Mouse (Mus musculus) neural tube, embryonic 14.5 days (tissue): ENCODE data around the gene Ppp4r4. TPM values are rescaled to one million over a fixed set of nuclear protein-coding genes. Genes with fewer than 3 reads are reported as not detected.

Experiments
- ATAC-seq: fragments of 200-750 bp; cut with Nextera tagmentation; 2 replicates; pipeline ENCODE4 v1.8.0; 2017; ENCODE audit warnings: low read depth, mild to moderate bottlenecking, moderate TSS enrichment, moderate library complexity
- H3K27ac ChIP-seq: fragments of 300-500 bp; sonication (generic); 2 replicates; pipeline ENCODE4 v1.5.1; 2014; ENCODE audit warnings: low read depth, mild to moderate bottlenecking, control low read depth, low read length, moderate library complexity, mixed read lengths
- H3K27me3 ChIP-seq: fragments of 300-500 bp; sonication (generic); 2 replicates; pipeline ENCODE4 v1.6.1; 2014; ENCODE audit warnings: low read length; ENCODE audit not compliant: control insufficient read depth, insufficient read depth
- H3K36me3 ChIP-seq: fragments of 300-500 bp; sonication (generic); 2 replicates; pipeline ENCODE4 v1.6.1; 2014; ENCODE audit warnings: low read length, mixed read lengths; ENCODE audit not compliant: control insufficient read depth, insufficient read depth
- H3K4me1 ChIP-seq: fragments of 300-500 bp; sonication (generic); 2 replicates; pipeline ENCODE4 v1.6.1; 2014; ENCODE audit warnings: low read length; ENCODE audit not compliant: control insufficient read depth, insufficient read depth
- H3K4me2 ChIP-seq: fragments of 300-500 bp; sonication (generic); 2 replicates; pipeline ENCODE4 v1.6.1; 2014; ENCODE audit warnings: mild to moderate bottlenecking, low read depth, low read length, control low read depth
- H3K4me3 ChIP-seq: fragments of 300-500 bp; sonication (generic); 2 replicates; pipeline ENCODE4 v1.5.1; 2014; ENCODE audit warnings: low read depth, low read length, control low read depth, mixed read lengths
- H3K9ac ChIP-seq: fragments of 300-500 bp; sonication (generic); replicated peaks from 2 replicates; pipeline ENCODE4 v1.6.1; 2014; ENCODE audit warnings: low read depth, mild to moderate bottlenecking, control low read depth, low read length, mixed read lengths
- H3K9me3 ChIP-seq: fragments of 300-500 bp; sonication (generic); 2 replicates; pipeline ENCODE4 v1.6.1; 2016; ENCODE audit warnings: low read length; ENCODE audit not compliant: control insufficient read depth
- WGBS: fragments of 180-500 bp; shearing (Covaris S2); extraction: QIAGEN DNeasy Blood & Tissue Kit; methylation state at CpG from one replicate; pipeline ENCODE4 v1.1.7; 2014; 5-methylcytosine and 5-hydroxymethylcytosine counted together
- polyA plus RNA-seq: library from polyadenylated mRNA; unstranded; fragments of >200 nt; fragmentation: Nextera tagmentation; extraction: Ambion mirVana; gene quantifications from 2 replicates; pipeline ENCODE4 v1.2.1, GENCODE M21; 2014

The Ppp4r4 gene
- polyA plus RNA-seq, 1 experiment from 2014 or later, result 3.8 TPM

DNA sequence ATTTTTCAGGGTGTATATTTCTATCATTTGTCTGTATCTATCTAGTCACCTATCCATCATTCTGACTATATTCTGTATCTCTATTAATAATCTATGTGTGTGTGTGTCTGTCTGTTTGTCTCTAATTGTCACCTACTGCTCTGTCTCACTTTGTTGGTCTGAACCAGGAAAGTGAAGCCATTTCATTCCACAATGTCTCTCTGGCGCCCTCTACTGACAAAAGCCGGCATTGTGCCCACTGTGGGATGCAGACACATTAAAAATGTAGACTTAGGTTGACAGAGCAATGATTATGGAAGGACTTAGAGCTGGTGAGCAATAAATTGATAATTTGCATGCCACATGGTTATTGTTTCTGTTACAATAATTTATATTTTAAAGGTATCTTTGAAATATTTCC lies 111.3 kb downstream of the Ppp4r4 start:
- no peak overlapping the region for H3K9ac ChIP-seq
- 1% methylated on average over 2 of the region's 2 CpGs for WGBS
- H3K36me3 ChIP-seq, result no peaks in the 10 kb centered on the region
- no peak overlapping the region for H3K4me2 ChIP-seq
- no peaks in the 10 kb centered on the region for H3K9me3 ChIP-seq
- no peak overlapping the region for H3K4me3 ChIP-seq
- no peaks in the 10 kb centered on the region for H3K27me3 ChIP-seq
- peak; percentile 71; the same call in 1 of the 2 replicates for ATAC-seq
- H3K27ac ChIP-seq, result no peak overlapping the region
- H3K4me1 ChIP-seq, result no peaks in the 10 kb centered on the region

DNA sequence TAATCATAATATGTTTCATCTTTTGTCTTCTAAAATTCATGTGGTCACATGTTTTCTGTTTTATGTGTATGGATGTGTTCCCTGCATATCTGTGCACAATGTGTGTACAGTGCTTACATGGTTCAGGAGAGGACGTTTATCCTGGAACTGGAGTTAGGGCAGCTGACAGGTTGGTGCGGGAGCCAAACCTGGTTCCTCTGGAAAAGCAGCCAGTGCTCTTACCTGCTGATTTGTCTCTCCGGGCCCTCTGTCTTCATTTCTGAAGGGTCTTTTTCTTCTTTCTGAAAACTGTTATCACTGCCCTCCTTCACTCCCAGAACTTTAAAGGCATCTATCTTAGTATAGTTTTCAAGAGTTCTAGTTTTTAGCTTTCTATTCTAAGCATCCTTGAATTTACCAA lies 111.7 kb downstream of the Ppp4r4 start:
- Histone ChIP-seq H3K36me3 (no peaks in the 10 kb centered on the region), H3K27me3 (no peaks in the 10 kb centered on the region), H3K4me2 (no peak overlapping the region), H3K27ac (no peak overlapping the region), H3K9me3 (no peaks in the 10 kb centered on the region), H3K4me3 (no peak overlapping the region), H3K4me1 (no peaks in the 10 kb centered on the region), H3K9ac (no peak overlapping the region)
- 91% methylated on average over 3 of the region's 3 CpGs for WGBS
- ATAC-seq, result no peak

DNA sequence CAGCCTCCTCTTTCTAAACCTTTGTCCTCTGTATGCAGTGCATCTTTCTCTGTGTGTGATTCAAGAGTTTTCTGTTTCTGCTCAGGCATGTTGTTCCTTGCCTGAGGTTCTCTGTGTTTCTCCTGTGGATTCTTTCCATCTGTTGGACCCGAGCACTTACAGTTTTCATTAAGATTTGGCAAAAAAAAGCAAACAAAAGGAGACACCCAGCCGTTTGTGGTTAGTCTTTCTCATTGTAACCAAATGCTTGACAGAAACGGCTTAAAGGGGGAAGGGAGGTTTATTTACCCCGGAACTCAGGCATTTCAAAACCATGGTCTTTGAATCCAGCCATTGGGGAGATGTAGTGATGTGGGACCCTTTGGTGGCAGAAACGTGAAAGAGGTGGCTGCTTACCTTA lies 112.5 kb downstream of the Ppp4r4 start:
- H3K27ac ChIP-seq, result no peak overlapping the region
- no peak overlapping the region for H3K4me2 ChIP-seq
- H3K4me1 ChIP-seq, result no peaks in the 10 kb centered on the region
- no peaks in the 10 kb centered on the region for H3K36me3 ChIP-seq
- no peaks in the 10 kb centered on the region for H3K9me3 ChIP-seq
- H3K4me3 ChIP-seq, result no peak overlapping the region
- no peak overlapping the region for H3K9ac ChIP-seq
- H3K27me3 ChIP-seq, result no peaks in the 10 kb centered on the region
- 49% methylated on average over 5 of the region's 5 CpGs for WGBS
- no peak for ATAC-seq

DNA sequence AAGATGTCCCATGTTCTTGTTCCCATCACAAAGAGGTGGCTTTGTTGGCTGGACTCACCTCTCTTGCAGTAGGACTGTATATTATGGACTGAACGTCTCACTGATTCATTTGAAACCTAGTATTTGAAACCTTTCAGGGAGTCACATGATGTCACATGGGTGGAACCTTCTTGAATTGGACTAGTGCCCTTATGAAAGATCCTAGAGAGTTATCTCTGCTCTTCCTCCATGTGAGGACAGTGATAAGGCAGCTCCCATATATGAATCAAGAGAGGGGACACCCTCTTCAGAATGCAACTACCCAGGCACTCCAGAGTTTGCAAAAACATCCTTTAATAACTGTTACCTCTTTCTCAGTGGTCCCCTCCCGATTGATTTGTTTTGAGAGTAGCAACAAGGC lies 114.2 kb downstream of the Ppp4r4 start:
- no peak overlapping the region for H3K4me3 ChIP-seq
- H3K4me1 ChIP-seq, result no peaks in the 10 kb centered on the region
- no peaks in the 10 kb centered on the region for H3K36me3 ChIP-seq
- no peaks in the 10 kb centered on the region for H3K9me3 ChIP-seq
- H3K4me2 ChIP-seq, result no peak overlapping the region
- no peaks in the 10 kb centered on the region for H3K27me3 ChIP-seq
- H3K27ac ChIP-seq, result no peak overlapping the region
- H3K9ac ChIP-seq, result no peak overlapping the region
- ATAC-seq, result no peak
- WGBS, result 84% methylated on average over 2 of the region's 2 CpGs

DNA sequence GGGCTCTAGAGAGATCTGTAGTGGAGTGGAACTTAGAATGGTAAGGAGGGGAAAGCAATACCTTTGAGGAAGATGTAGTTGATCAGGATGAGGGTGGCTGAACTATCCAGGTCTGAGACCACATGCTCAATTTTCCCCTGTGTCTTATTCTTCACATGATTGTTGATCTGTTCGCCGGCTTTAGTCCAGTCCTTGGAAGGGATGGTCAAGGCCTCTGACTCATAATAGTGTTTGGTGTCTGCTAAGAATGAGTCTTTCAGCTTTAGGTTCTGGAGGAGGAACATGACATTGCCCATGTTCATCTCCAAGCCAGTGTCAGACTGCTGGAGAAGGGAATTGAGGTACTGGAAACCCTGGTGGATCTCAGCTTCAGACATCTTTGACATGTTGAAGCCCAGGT lies 121.8 kb downstream of the Ppp4r4 start:
- no peak for ATAC-seq
- Histone ChIP-seq H3K9me3 (no peaks in the 10 kb centered on the region), H3K4me3 (no peak overlapping the region), H3K27me3 (no peaks in the 10 kb centered on the region), H3K4me2 (no peak overlapping the region), H3K36me3 (no peaks in the 10 kb centered on the region), H3K4me1 (no peaks in the 10 kb centered on the region), H3K9ac (no peak overlapping the region), H3K27ac (no peak overlapping the region)
- WGBS, result 97% methylated on average over 2 of the region's 2 CpGs

DNA sequence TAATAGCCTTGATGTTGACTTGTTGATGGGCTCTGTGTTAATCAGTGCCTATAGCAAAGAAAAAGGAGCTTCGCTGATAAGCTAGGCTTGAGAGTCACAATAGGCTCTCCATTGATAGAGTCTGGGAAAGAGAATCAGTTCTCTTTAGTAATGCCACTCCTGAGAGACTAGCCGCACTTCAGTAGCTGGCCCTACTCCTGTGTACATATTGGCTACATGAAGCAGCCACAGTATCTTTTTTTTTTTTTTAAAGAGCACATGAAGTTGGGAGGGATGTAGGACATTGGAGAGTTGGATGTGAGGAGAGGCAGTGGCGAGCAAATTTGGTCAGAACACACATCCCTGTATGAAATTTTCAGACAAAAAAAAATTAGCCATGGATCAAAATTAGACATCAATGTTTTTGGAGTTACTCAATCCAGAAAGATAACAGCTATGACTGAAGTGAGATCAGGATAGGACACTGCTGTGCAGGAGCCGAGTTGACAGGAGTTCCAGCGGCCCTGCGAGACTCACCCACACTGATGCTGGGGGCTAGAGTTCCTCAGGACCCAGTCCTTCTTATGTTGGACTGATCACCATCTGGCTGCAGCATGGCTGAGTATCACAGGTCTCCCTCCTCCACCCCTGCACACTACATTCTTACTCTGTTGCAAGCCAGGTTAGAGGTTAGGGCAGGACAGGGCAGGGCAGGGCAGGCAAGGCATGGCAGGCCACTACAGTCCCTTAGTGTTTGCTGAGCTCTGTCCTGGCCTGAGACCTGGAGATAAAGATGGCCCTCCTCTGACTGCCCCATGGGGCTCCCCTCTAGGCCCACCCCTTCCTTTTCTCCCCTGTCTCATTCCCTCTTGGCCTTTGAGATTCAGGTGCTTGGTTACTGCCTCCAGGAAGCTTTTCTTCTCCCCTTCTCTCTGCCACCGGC lies 123.3 kb downstream of the Ppp4r4 start:
- H3K27me3 ChIP-seq, result no peaks in the 10 kb centered on the region
- no peak overlapping the region for H3K4me3 ChIP-seq
- ATAC-seq, result no peak
- no peak overlapping the region for H3K9ac ChIP-seq
- H3K9me3 ChIP-seq, result no peaks in the 10 kb centered on the region
- no peaks in the 10 kb centered on the region for H3K36me3 ChIP-seq
- 93% methylated on average over 7 of the region's 7 CpGs for whole genome bisulfite sequencing
- H3K4me1 ChIP-seq, result no peaks in the 10 kb centered on the region
- no peak overlapping the region for H3K4me2 ChIP-seq
- H3K27ac ChIP-seq, result no peak overlapping the region

DNA sequence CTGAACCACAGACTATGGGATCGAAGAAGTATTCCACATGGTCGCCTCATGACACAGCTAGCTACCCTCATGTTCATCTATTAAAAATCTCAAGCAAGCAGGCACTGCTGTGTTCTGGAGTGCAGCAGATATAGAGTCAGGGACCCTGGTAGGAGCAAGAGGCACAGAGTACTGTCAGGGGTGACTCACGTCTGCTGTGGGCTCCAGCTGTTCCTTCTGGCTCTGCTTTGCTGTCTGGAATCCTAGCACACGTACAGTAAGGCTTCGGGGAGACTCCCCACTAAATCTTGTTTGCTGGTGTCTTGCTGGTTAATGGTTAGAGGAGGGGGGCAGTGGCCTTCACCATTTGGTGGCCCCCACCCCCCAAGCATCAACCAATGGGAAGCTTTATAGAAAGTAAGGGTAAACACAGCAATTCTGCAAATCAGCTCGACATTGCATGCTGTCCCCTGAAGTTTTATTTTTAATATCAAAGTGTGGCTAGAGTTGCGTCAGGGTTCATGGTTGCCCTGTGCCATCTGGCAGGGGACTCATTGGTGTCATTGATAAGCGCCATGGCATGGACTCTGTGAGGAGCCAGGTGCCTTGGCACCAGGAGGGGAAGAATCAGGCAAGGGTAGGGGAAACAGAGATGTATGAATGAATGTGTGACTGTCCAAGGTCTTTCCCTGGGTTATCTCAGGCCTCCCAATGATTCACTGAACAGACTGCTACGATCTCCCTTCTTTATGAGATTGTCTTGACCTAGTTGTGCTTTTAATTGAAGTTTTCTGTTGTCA lies 125.0 kb downstream of the Ppp4r4 start, which contains the start of gene Serpina6:
Gene Serpina6, minus strand, starts transcription at position 365 of the 779 bp plus-strand sequence.
- WGBS, result 83% methylated on average over 9 of the region's 9 CpGs
- no peaks in the 10 kb centered on the region for H3K27me3 ChIP-seq
- no peaks in the 10 kb centered on the region for H3K36me3 ChIP-seq
- H3K4me3 ChIP-seq, result no peak within 1 kb of the TSS
- no peak within 1 kb of the TSS for H3K4me2 ChIP-seq
- H3K4me1 ChIP-seq, result no peaks in the 10 kb centered on the region
- no peaks in the 10 kb centered on the region for H3K9me3 ChIP-seq
- ATAC-seq, result no peak
- no peak within 1 kb of the TSS for H3K27ac ChIP-seq
- H3K9ac ChIP-seq, result no peak within 1 kb of the TSS

DNA sequence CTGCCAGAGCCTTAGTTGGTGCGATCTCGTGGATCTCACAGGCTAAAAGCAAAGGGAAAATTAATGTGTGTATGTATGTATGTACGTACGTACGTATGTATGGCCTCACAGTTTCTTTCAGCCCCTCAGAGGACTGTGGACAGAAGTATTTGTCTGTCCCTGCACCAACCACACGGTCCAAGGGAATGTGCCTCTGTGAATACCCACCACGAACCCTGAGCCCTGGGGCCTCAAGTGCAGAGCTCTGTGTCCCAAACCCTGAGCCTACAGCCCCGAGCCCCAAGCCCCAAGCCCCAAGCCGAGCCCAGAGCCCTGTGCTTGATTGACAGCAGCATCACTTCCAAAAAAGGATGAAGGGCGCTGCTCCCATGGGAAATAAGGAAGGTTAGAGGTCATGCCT lies 125.9 kb downstream of the Ppp4r4 start:
- Histone ChIP-seq H3K4me2 (no peak overlapping the region), H3K27me3 (no peaks in the 10 kb centered on the region), H3K9me3 (no peaks in the 10 kb centered on the region), H3K27ac (no peak overlapping the region), H3K4me1 (no peaks in the 10 kb centered on the region), H3K9ac (no peak overlapping the region), H3K36me3 (no peaks in the 10 kb centered on the region), H3K4me3 (no peak overlapping the region)
- 92% methylated on average over 10 of the region's 10 CpGs for WGBS
- no peak for ATAC-seq

DNA sequence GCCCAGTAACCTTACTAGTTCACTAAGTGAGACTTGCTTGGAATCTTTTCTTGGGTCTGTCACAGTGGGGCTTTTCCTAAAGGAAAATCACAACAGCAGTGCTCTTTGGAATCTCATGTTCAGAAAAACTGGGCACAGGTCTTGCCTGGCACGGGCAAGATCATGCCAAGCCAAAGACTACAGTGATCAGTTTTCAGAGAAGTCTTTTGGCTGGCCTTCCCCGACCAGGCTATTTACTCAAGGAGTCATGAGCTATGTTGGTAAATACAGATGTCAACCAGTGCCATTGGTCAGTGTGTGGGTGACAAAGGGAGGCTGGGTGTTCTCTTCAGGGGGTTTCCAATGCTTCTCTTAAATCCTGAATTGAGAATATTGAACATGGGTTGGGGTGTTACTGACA lies 127.1 kb downstream of the Ppp4r4 start:
- Histone ChIP-seq H3K4me1 (no peaks in the 10 kb centered on the region), H3K36me3 (no peaks in the 10 kb centered on the region), H3K4me2 (no peak overlapping the region), H3K27me3 (no peaks in the 10 kb centered on the region), H3K27ac (no peak overlapping the region), H3K4me3 (no peak overlapping the region), H3K9me3 (no peaks in the 10 kb centered on the region), H3K9ac (no peak overlapping the region)
- no peak for ATAC-seq
- WGBS, result 82% methylated on average over 2 of the region's 2 CpGs
